ENCODE assay signal across 20 mouse cellular contexts in genomic region chr8:126008945-126009344, GRCm38 (mm10). TPM values are rescaled to one million over a fixed set of nuclear protein-coding genes. Genes with fewer than 3 reads are reported as not detected.
DNase-seq lines count a peak whose midpoint lies in the region; ATAC-seq and TF ChIP-seq lines count a peak whose summit lies in the region.
"Had no signal": no experiment of that assay in that cellular context is flagged by ENCODE, and none has a peak within 500 bp of the region (broad histone marks: within the 10 kb centered on the region; RNA-seq: fewer than 3 reads in every experiment).

No protein-coding gene starts in this region.

- H3K4me1 ChIP-seq in cerebellum, adult 2 months (ENCODE audit: control insufficient read depth, insufficient read depth, low read length) = peaks cover 63% of the 10 kb centered on the region
- H3K4me1 ChIP-seq in stomach, postnatal 0 days (replicated peaks; ENCODE audit: control insufficient read depth, insufficient read depth) = no peaks in the 10 kb centered on the region; the same call in 1 of the 2 replicates

- no peak for TF ChIP-seq POLR2A in cerebellum, adult 2 months (IDR thresholded peaks at IDR 0.05; ENCODE audit: borderline replicate concordance, insufficient read depth, low read length)

- TF ChIP-seq EP300 in stomach, postnatal 0 days (optimal IDR thresholded peaks at IDR 0.05) = no peak

- WGBS in cerebellum, adult 2 months = 29% methylated on average over 2 of the region's 2 CpGs
- WGBS in stomach, postnatal 0 days = 80% methylated on average over 2 of the region's 2 CpGs

- DNase-seq in cerebellum, adult 18-20 months = peak; percentile 68 to 70
- no peak for DNase-seq in cerebellum, postnatal 4 days (ENCODE audit: low spot score in 2 of 2)
- DNase-seq in cerebellum, adult 2 months = peak; percentile 67 to 82
- peak; percentile 66 to 68 for DNase-seq in cerebellum, postnatal 14 days
- no peak for DNase-seq in stomach, postnatal 0 days (ENCODE audit: low spot score)
- DNase-seq in urinary bladder, postnatal 14 days (ENCODE audit: low spot score) = no peak
- DNase-seq in heart, adult 18-20 months = no peak
- no peak for DNase-seq in frontal cortex, postnatal 10 days (ENCODE audit: low spot score in 2 of 2)
- DNase-seq: adrenal gland, postnatal 10 days; gastrocnemius, postnatal 36 days; heart, adult 2 months; heart, postnatal 4 days; kidney, adult 18-20 months; kidney, postnatal 10 days had no signal

- no peak overlapping the region for H3K4me3 ChIP-seq in cerebellum, adult 2 months (replicated peaks; ENCODE audit: insufficient read depth, low read depth, low read length)
- no peak overlapping the region for H3K4me3 ChIP-seq in stomach, postnatal 0 days (ENCODE audit: low read depth, low read length)
- H3K4me3 ChIP-seq: embryonic facial prominence, embryonic 10.5 days; heart, adult 2 months; hindbrain, embryonic 13.5 days; intestine, embryonic 15.5 days had no signal

- peak overlapping the region; percentile 89 for H3K27ac ChIP-seq in cerebellum, adult 2 months (ENCODE audit: insufficient read depth, low read length)
- H3K27ac ChIP-seq in stomach, postnatal 0 days (replicated peaks) = 0 out of 2 replicates have a peak overlapping the region, but pooled peaks have one; percentile 84
- H3K27ac ChIP-seq: embryonic facial prominence, embryonic 10.5 days; heart, adult 2 months; hindbrain, embryonic 13.5 days; hindbrain, postnatal 0 days had no signal

- no peaks in the 10 kb centered on the region for H3K27me3 ChIP-seq in cerebellum, adult 2 months (ENCODE audit: control insufficient read depth, insufficient read depth, low read length)
- no peaks in the 10 kb centered on the region for H3K27me3 ChIP-seq in stomach, postnatal 0 days (ENCODE audit: control insufficient read depth, insufficient read depth, low read length)
- H3K27me3 ChIP-seq: hindbrain, embryonic 13.5 days; intestine, embryonic 15.5 days had no signal

- no peaks in the 10 kb centered on the region for H3K9me3 ChIP-seq in stomach, postnatal 0 days (ENCODE audit: control insufficient read depth, low read length)
- H3K9me3 ChIP-seq: embryonic facial prominence, embryonic 10.5 days; hindbrain, embryonic 13.5 days; intestine, embryonic 15.5 days had no signal

- peak; percentile 4; the same call in 1 of the 2 replicates for ATAC-seq in stomach, postnatal 0 days (ENCODE audit: low FRiP score, low TSS enrichment)
- ATAC-seq: forebrain, embryonic 14.5 days; hindbrain, postnatal 0 days; intestine, embryonic 15.5 days had no signal

- H3K4me2 ChIP-seq in stomach, postnatal 0 days (replicated peaks; ENCODE audit: low read depth) = no peak overlapping the region
- H3K4me2 ChIP-seq: heart, embryonic 11.5 days; hindbrain, embryonic 13.5 days; intestine, embryonic 15.5 days had no signal

- no peaks in the 10 kb centered on the region for H3K36me3 ChIP-seq in stomach, postnatal 0 days (ENCODE audit: control insufficient read depth, insufficient read depth, low read length)
- H3K36me3 ChIP-seq: embryonic facial prominence, embryonic 10.5 days; hindbrain, embryonic 13.5 days; intestine, embryonic 15.5 days had no signal

- no peak overlapping the region for H3K9ac ChIP-seq in stomach, postnatal 0 days (ENCODE audit: low read length)
- H3K9ac ChIP-seq: hindbrain, embryonic 13.5 days; intestine, embryonic 15.5 days had no signal

- no peak for TF ChIP-seq CTCF in cerebellum, adult 2 months (IDR thresholded peaks at IDR 0.05; ENCODE audit: borderline replicate concordance, insufficient read depth, low read depth, low read length)
- no peak for TF ChIP-seq CTCF in stomach, postnatal 0 days (IDR thresholded peaks at IDR 0.05; ENCODE audit: low read depth)

RNA-seq across cellular contexts. Expression of gene Kcnk1, which starts 14.0 kb away (rescaled TPM):
- polyA plus RNA-seq in cerebellum, adult 2 months (2012; rRNA removed) = 206 and 213 TPM in 2 replicates
- polyA plus RNA-seq in stomach, postnatal 0 days (2015; fragmentation: Nextera tagmentation; extraction: Ambion mirVana) = 63.1 and 65.6 TPM in 2 replicates
- total RNA-seq in heart, adult 18-20 months (2021) = 1 to 10 TPM in 1 of 2 experiments, under 1 TPM in 1; 0.45 to 1.0 TPM

Comparison
In these comparisons a context has a peak if more than half of its experiments do, and no peak if none do; other contexts are left out.
1. DNase-seq: peak in cerebellum, adult 18-20 months (2 of 2), cerebellum, adult 2 months (2 of 2) and cerebellum, postnatal 14 days (2 of 2); none in cerebellum, postnatal 4 days (0 of 2), stomach, postnatal 0 days (single experiment), urinary bladder, postnatal 14 days (single experiment), heart, adult 18-20 months (0 of 2) and frontal cortex, postnatal 10 days (0 of 2).